Comparison of ENCODE assay signal across 25 mouse cellular contexts in genomic region chr1:88809756-88810155, GRCm38 (mm10).
DNase-seq lines count a peak whose midpoint lies in the region; ATAC-seq lines count a peak whose summit lies in the region.
"Had no signal": no experiment of that assay in that cellular context is flagged by ENCODE, and none has a peak within 500 bp of the region (broad histone marks: within the 10 kb centered on the region; RNA-seq: fewer than 3 reads in every experiment).

No protein-coding gene starts in this region.

- peak; percentile 31 for DNase-seq in embryonic facial prominence, embryonic 11.5 days (ENCODE audit: low spot score)
- DNase-seq in embryonic facial prominence, embryonic 10.5 days (ENCODE audit: low spot score) = no peak
- DNase-seq in neural tube, embryonic 10.5 days (ENCODE audit: extremely low spot score, low spot score) = peak; percentile 46
- DNase-seq in limb, embryonic 11.5 days (ENCODE audit: low spot score) = peak; percentile 39
- DNase-seq in yolk sac, embryonic 10.5 days (ENCODE audit: low spot score) = no peak
- DNase-seq: adrenal gland, adult 8-10 months; cerebellum, adult 2 months; cerebellum, postnatal 36 days; gastrocnemius, adult 2 months; kidney, adult 11 months; layer of hippocampus, adult 9-11 months; left cerebral cortex, postnatal 4 days; lung, postnatal 4 days; retina, postnatal 1 day; right cerebral cortex, postnatal 25 days; spleen, adult 18-20 months; thymus, postnatal 25 days had no signal

- no peaks in the 10 kb centered on the region for H3K9me3 ChIP-seq in embryonic facial prominence, embryonic 11.5 days (replicated peaks; ENCODE audit: control insufficient read depth, low read length)
- H3K9me3 ChIP-seq in embryonic facial prominence, embryonic 10.5 days = no peaks in the 10 kb centered on the region
- no peaks in the 10 kb centered on the region for H3K9me3 ChIP-seq in neural tube, embryonic 15.5 days (replicated peaks)
- no peaks in the 10 kb centered on the region for H3K9me3 ChIP-seq in limb, embryonic 11.5 days (ENCODE audit: control insufficient read depth, low read length)
- H3K9me3 ChIP-seq: embryonic facial prominence, embryonic 13.5 days; heart, embryonic 10.5 days had no signal

- WGBS in embryonic facial prominence, embryonic 11.5 days = 46% methylated on average over 2 of the region's 2 CpGs
- WGBS in embryonic facial prominence, embryonic 10.5 days = 50% methylated on average over 2 of the region's 2 CpGs
- WGBS in neural tube, embryonic 15.5 days = 19% methylated on average over 2 of the region's 2 CpGs
- WGBS in limb, embryonic 11.5 days = 49% methylated on average over 2 of the region's 2 CpGs

- no peaks in the 10 kb centered on the region for H3K36me3 ChIP-seq in embryonic facial prominence, embryonic 11.5 days (replicated peaks; ENCODE audit: control insufficient read depth, insufficient read depth, low read depth, low read length)
- no peaks in the 10 kb centered on the region for H3K36me3 ChIP-seq in embryonic facial prominence, embryonic 10.5 days (replicated peaks)
- no peaks in the 10 kb centered on the region for H3K36me3 ChIP-seq in neural tube, embryonic 15.5 days
- no peaks in the 10 kb centered on the region for H3K36me3 ChIP-seq in limb, embryonic 11.5 days (ENCODE audit: control insufficient read depth, insufficient read depth, low read length)
- H3K36me3 ChIP-seq: embryonic facial prominence, embryonic 13.5 days; heart, embryonic 10.5 days had no signal

- H3K4me2 ChIP-seq in embryonic facial prominence, embryonic 11.5 days (ENCODE audit: low read depth, low read length) = no peak overlapping the region
- H3K4me2 ChIP-seq in neural tube, embryonic 15.5 days = no peak overlapping the region
- H3K4me2 ChIP-seq in limb, embryonic 11.5 days (ENCODE audit: low read depth, severe bottlenecking) = no peak overlapping the region
- H3K4me2 ChIP-seq: embryonic facial prominence, embryonic 13.5 days had no signal

- H3K27me3 ChIP-seq in embryonic facial prominence, embryonic 11.5 days (ENCODE audit: control insufficient read depth, insufficient read depth, low read length) = no peaks in the 10 kb centered on the region
- H3K27me3 ChIP-seq in embryonic facial prominence, embryonic 10.5 days (replicated peaks; ENCODE audit: low read depth, poor library complexity, severe bottlenecking) = no peaks in the 10 kb centered on the region
- no peaks in the 10 kb centered on the region for H3K27me3 ChIP-seq in neural tube, embryonic 15.5 days (replicated peaks)
- H3K27me3 ChIP-seq in limb, embryonic 11.5 days (ENCODE audit: control insufficient read depth, insufficient read depth, low read length) = no peaks in the 10 kb centered on the region
- H3K27me3 ChIP-seq: embryonic facial prominence, embryonic 13.5 days; Patski had no signal

- H3K27ac ChIP-seq in embryonic facial prominence, embryonic 11.5 days (replicated peaks; ENCODE audit: low read depth, low read length) = no peak overlapping the region
- no peak overlapping the region for H3K27ac ChIP-seq in embryonic facial prominence, embryonic 10.5 days (replicated peaks)
- no peak overlapping the region for H3K27ac ChIP-seq in neural tube, embryonic 15.5 days (replicated peaks)
- no peak overlapping the region for H3K27ac ChIP-seq in limb, embryonic 11.5 days (replicated peaks; ENCODE audit: low read depth, low read length)
- H3K27ac ChIP-seq: embryonic facial prominence, embryonic 13.5 days; gastrocnemius, adult 2 months; heart, embryonic 10.5 days had no signal

- H3K9ac ChIP-seq in embryonic facial prominence, embryonic 11.5 days (replicated peaks; ENCODE audit: low read length) = no peak overlapping the region
- H3K9ac ChIP-seq in neural tube, embryonic 15.5 days (replicated peaks) = no peak overlapping the region
- no peak overlapping the region for H3K9ac ChIP-seq in limb, embryonic 11.5 days (ENCODE audit: low read length)
- H3K9ac ChIP-seq: embryonic facial prominence, embryonic 13.5 days had no signal

- no peak for ATAC-seq in embryonic facial prominence, embryonic 11.5 days (replicated peaks; ENCODE audit: insufficient number of reproducible peaks, low FRiP score, low TSS enrichment, low read depth)
- no peak for ATAC-seq in neural tube, embryonic 15.5 days (ENCODE audit: low FRiP score)
- ATAC-seq in limb, embryonic 11.5 days (ENCODE audit: insufficient number of reproducible peaks, low FRiP score, low TSS enrichment, low read depth) = no peak
- ATAC-seq in granulocyte monocyte progenitor cell, adult 5-6 weeks (replicated peaks; ENCODE audit: poor library complexity, severe bottlenecking) = no peak
- ATAC-seq: activated CD4-positive, CD25-positive, alpha-beta regulatory T cell, adult 4 months; forebrain, embryonic 14.5 days; Patski had no signal

- H3K4me1 ChIP-seq in embryonic facial prominence, embryonic 11.5 days (ENCODE audit: control insufficient read depth, insufficient read depth, low read length) = no peaks in the 10 kb centered on the region
- H3K4me1 ChIP-seq in embryonic facial prominence, embryonic 10.5 days = peaks cover 12% of the 10 kb centered on the region
- H3K4me1 ChIP-seq in neural tube, embryonic 15.5 days = peaks cover 10% of the 10 kb centered on the region; the same call in 1 of the 2 replicates
- H3K4me1 ChIP-seq in limb, embryonic 11.5 days (ENCODE audit: control insufficient read depth, insufficient read depth, low read length) = peaks cover 9% of the 10 kb centered on the region; the same call in 1 of the 2 replicates

- H3K4me3 ChIP-seq in embryonic facial prominence, embryonic 11.5 days (ENCODE audit: low read depth, low read length) = no peak overlapping the region
- H3K4me3 ChIP-seq in embryonic facial prominence, embryonic 10.5 days = no peak overlapping the region
- no peak overlapping the region for H3K4me3 ChIP-seq in neural tube, embryonic 15.5 days (replicated peaks)
- H3K4me3 ChIP-seq in limb, embryonic 11.5 days (ENCODE audit: low read depth, low read length) = no peak overlapping the region
- H3K4me3 ChIP-seq: embryonic facial prominence, embryonic 13.5 days; erythroblast, embryonic 14.5 days; gastrocnemius, adult 2 months; heart, embryonic 10.5 days had no signal

Comparison
In these comparisons a context has a peak if more than half of its experiments do, and no peak if none do; other contexts are left out.
1. DNase-seq: peak in embryonic facial prominence, embryonic 11.5 days (single experiment), neural tube, embryonic 10.5 days (single experiment) and limb, embryonic 11.5 days (single experiment); none in embryonic facial prominence, embryonic 10.5 days (single experiment) and yolk sac, embryonic 10.5 days (single experiment).